Mouse (Mus musculus) neural tube, embryonic 11.5 days (tissue): ENCODE data around the gene Serpine2. TPM values are rescaled to one million over a fixed set of nuclear protein-coding genes. Genes with fewer than 3 reads are reported as not detected.

ENCODE experiments used
- ATAC-seq: fragments of 200-750 bp; cut with Nextera tagmentation; 2 replicates; pipeline ENCODE4 v1.8.0; 2017; ENCODE audit warnings: moderate number of reproducible peaks, mild to moderate bottlenecking, moderate TSS enrichment, moderate library complexity; ENCODE audit not compliant: insufficient read depth, low FRiP score, low TSS enrichment
- DNase-seq: peaks from one replicate; pipeline ENCODE4 v3.0.0-alpha.2; 2015; ENCODE audit warnings: low spot score
- H3K27ac ChIP-seq: fragments of 300-500 bp; sonication (generic); 2 replicates; pipeline ENCODE4 v1.5.1; 2014; ENCODE audit warnings: low read depth, mild to moderate bottlenecking, low read length
- H3K27me3 ChIP-seq: fragments of 300-500 bp; sonication (generic); 2 replicates; pipeline ENCODE4 v1.6.1; 2014; ENCODE audit warnings: mild to moderate bottlenecking, low read length, mixed read lengths; ENCODE audit not compliant: control insufficient read depth, insufficient read depth
- H3K36me3 ChIP-seq: fragments of 300-500 bp; sonication (generic); 2 replicates; pipeline ENCODE4 v1.6.1; 2014; ENCODE audit warnings: mild to moderate bottlenecking, low read length, moderate library complexity, mixed read lengths; ENCODE audit not compliant: control insufficient read depth, insufficient read depth
- H3K4me1 ChIP-seq: fragments of 300-500 bp; sonication (generic); 2 replicates; pipeline ENCODE4 v1.6.1; 2014; ENCODE audit warnings: low read length, mixed read lengths; ENCODE audit not compliant: control insufficient read depth, insufficient read depth
- H3K4me2 ChIP-seq: fragments of 300-500 bp; sonication (generic); 2 replicates; pipeline ENCODE4 v1.6.1; 2014; ENCODE audit warnings: low read depth, mild to moderate bottlenecking, moderate library complexity
- H3K4me3 ChIP-seq: fragments of 300-500 bp; sonication (generic); 2 replicates; pipeline ENCODE4 v1.5.1; 2014; ENCODE audit warnings: low read depth, low read length
- H3K9ac ChIP-seq: fragments of 300-500 bp; sonication (generic); 2 replicates; pipeline ENCODE4 v1.6.1; 2014; ENCODE audit warnings: mild to moderate bottlenecking, low read length
- H3K9me3 ChIP-seq: fragments of 300-500 bp; sonication (generic); 2 replicates; pipeline ENCODE4 v1.6.1; 2016; ENCODE audit warnings: low read length; ENCODE audit not compliant: control insufficient read depth
- WGBS: fragments of 180-500 bp; shearing (Covaris S2); extraction: QIAGEN DNeasy Blood & Tissue Kit; methylation state at CpG from one replicate; pipeline ENCODE4 v1.1.7; 2014; 5-methylcytosine and 5-hydroxymethylcytosine counted together
- polyA plus RNA-seq: library from polyadenylated mRNA; unstranded; fragments of >200 nt; fragmentation: Nextera tagmentation; extraction: Ambion mirVana; gene quantifications from 2 replicates; pipeline ENCODE4 v1.2.1, GENCODE M21; 2014

The Serpine2 gene
- polyA plus RNA-seq, 1 experiment from 2014 or later: 116 TPM

DNA sequence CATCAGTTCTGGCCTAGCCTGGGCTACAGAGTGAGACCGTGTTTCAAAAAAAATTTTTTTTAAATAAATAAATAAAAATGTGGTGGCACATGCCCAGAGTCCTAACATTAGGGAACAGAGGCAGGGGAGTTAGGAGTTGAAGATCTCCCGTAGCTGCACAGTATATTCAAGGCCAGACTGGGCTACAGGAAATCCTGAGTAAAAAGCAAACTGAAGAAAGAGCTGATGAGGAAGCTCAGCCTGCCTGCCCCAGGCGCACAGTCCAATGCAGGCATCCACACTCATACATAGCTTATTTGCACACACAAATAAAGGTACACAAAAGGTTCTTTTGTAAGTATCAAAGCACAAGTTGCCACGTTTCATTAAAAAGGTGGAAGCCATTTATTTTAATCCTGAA, 103.4 kb downstream of the Serpine2 start:
- Histone ChIP-seq H3K9me3 (no peaks in the 10 kb centered on the region), H3K27me3 (no peaks in the 10 kb centered on the region), H3K36me3 (no peaks in the 10 kb centered on the region), H3K4me3 (no peak overlapping the region), H3K4me2 (no peak overlapping the region), H3K27ac (no peak overlapping the region), H3K9ac (no peak overlapping the region), H3K4me1 (peaks cover 5% of the 10 kb centered on the region; the same call in 1 of the 2 replicates)
- no peak for ATAC-seq
- whole genome bisulfite sequencing: 81% methylated on average over 4 of the region's 4 CpGs
- no peak for DNase-seq

DNA sequence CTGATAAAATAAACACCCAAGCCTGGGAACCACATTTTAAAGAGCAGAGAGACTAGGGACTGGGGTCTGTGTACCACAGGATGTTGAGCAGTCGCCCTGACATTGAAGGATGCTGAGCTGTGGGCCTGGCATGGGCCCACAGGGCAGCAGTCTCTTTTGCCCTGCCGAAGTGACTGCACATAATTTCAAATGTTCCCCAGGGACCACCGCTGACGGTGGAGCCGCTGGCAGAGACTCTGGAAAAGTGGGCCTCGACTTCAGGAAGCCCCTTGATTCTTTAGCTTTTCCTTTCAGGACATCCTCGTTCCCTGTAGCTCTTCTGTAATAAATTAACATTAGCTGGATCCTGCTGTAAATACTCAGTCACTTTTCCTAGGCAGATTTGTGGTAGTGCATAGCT, 103.8 kb downstream of the Serpine2 start:
- Histone ChIP-seq H3K9ac (no peak overlapping the region; the same call in 1 of the 2 replicates), H3K9me3 (no peaks in the 10 kb centered on the region), H3K4me1 (peaks cover 5% of the 10 kb centered on the region; the same call in 1 of the 2 replicates), H3K27me3 (no peaks in the 10 kb centered on the region), H3K4me2 (no peak overlapping the region), H3K4me3 (no peak overlapping the region), H3K36me3 (no peaks in the 10 kb centered on the region), H3K27ac (no peak overlapping the region)
- DNase-seq: no peak
- no peak for ATAC-seq
- 69% methylated on average over 7 of the region's 7 CpGs for WGBS

DNA sequence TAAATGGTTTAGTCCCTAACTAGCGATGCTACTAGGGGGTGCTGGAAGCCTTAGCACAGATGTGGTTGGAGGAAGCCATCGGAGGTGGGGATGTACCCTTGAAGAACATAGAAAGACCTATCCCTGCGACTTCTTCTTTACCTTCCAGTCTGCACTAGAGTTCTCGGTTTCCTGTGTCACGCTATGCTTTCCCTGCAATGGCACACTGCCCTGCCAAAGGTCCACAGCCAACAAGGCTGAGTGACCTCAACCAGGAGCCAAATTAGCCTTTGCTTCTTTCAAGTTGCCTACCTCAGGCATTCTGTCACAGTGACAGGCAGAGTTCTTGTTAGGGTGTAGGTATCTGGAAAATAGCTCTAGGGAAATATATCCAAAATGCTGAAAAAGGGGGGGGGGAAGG, 104.6 kb downstream of the Serpine2 start:
- 93% methylated on average over 5 of the region's 5 CpGs for WGBS
- ATAC-seq: no peak

DNA sequence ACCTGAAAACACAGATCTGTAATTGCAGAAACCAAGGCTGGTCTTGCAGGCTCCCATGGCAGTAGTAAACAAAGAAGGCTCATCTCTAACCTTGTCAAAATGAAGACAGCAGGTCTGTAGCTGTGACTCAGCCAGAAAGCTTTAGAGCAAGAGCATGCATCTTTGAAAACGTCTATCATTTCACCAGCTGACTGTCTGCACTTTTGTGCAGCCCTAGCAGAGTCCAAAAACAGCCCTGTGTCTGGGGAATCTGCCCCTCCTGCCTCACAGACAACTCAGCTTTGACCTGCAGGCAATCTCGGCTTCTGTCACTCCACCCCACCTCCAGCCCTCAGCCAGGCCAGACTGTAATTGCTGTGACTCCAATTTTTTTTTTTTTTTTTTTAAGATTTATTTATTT, 105.6 kb downstream of the Serpine2 start:
- 76% methylated on average over 2 of the region's 2 CpGs for WGBS
- no peak for ATAC-seq

More for the DNA sequence above, 104.6 kb downstream of the Serpine2 start:
- H3K9me3 ChIP-seq: no peaks in the 10 kb centered on the region
- H3K9ac ChIP-seq: no peak overlapping the region
- no peaks in the 10 kb centered on the region for H3K36me3 ChIP-seq
- peaks cover 5% of the 10 kb centered on the region; the same call in 1 of the 2 replicates for H3K4me1 ChIP-seq
- no peaks in the 10 kb centered on the region for H3K27me3 ChIP-seq
- H3K27ac ChIP-seq: no peak overlapping the region
- DNase-seq: no peak
- H3K4me3 ChIP-seq: no peak overlapping the region
- H3K4me2 ChIP-seq: no peak overlapping the region

DNA sequence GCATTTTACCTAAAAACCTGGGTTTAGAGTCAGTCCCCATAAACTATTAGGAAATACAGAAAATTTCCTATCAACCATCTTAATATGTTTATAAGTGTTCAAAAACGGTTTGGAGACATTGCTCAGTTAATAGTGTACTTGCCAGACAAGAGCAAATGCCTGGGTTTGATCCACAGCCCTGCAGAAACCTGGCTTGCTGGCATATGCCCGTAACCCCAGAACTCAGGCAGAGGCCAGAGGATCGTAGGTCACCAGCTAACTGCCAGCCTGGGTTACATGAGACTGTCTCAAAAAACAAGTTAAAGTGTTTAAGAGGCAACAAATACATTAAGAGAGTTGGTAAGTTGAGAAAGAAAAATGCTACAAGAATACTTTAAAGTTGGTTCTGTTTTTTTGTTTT, 106.0 kb downstream of the Serpine2 start:
- WGBS: 89% methylated on average over 3 of the region's 3 CpGs
- no peak overlapping the region for H3K4me2 ChIP-seq
- H3K27me3 ChIP-seq: no peaks in the 10 kb centered on the region
- DNase-seq: no peak
- H3K9ac ChIP-seq: no peak overlapping the region
- no peak overlapping the region for H3K4me3 ChIP-seq
- ATAC-seq: no peak
- H3K36me3 ChIP-seq: no peaks in the 10 kb centered on the region
- H3K9me3 ChIP-seq: no peaks in the 10 kb centered on the region
- H3K27ac ChIP-seq: no peak overlapping the region
- H3K4me1 ChIP-seq: 0 out of 2 replicates have a peak, but pooled peaks cover 3% of the 10 kb centered on the region

More for the DNA sequence above, 105.6 kb downstream of the Serpine2 start:
- no peak for DNase-seq
- H3K4me1 ChIP-seq: peaks cover 5% of the 10 kb centered on the region; the same call in 1 of the 2 replicates
- no peaks in the 10 kb centered on the region for H3K36me3 ChIP-seq
- no peak overlapping the region for H3K9ac ChIP-seq
- H3K27ac ChIP-seq: no peak overlapping the region
- H3K27me3 ChIP-seq: no peaks in the 10 kb centered on the region
- H3K4me2 ChIP-seq: no peak overlapping the region
- no peaks in the 10 kb centered on the region for H3K9me3 ChIP-seq
- H3K4me3 ChIP-seq: no peak overlapping the region

DNA sequence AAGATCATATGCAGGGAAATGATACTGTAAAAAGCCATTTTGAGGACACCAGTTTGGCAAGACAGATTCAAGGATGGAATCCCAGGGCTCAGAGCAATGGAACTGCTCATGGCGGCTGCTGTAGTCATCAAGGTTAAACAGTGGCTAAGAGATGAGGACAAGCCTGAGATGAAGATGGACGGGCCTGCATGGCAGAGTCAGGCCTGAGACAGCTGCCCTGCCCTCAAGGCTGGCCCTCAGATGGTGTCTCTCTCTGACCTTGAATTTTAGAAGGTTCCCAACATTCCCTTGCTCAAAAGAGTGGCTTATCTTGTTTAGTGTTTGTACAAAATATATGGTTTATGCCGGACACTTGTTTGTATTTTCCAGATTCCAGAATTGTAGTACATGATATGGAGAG, 107.5 kb downstream of the Serpine2 start:
- ATAC-seq: no peak
- Histone ChIP-seq H3K4me1 (no peaks in the 10 kb centered on the region), H3K9me3 (no peaks in the 10 kb centered on the region), H3K4me2 (no peak overlapping the region), H3K4me3 (no peak overlapping the region), H3K27ac (no peak overlapping the region), H3K9ac (no peak overlapping the region), H3K36me3 (no peaks in the 10 kb centered on the region), H3K27me3 (no peaks in the 10 kb centered on the region)
- DNase-seq: no peak
- 86% methylated on average over 3 of the region's 3 CpGs for WGBS

DNA sequence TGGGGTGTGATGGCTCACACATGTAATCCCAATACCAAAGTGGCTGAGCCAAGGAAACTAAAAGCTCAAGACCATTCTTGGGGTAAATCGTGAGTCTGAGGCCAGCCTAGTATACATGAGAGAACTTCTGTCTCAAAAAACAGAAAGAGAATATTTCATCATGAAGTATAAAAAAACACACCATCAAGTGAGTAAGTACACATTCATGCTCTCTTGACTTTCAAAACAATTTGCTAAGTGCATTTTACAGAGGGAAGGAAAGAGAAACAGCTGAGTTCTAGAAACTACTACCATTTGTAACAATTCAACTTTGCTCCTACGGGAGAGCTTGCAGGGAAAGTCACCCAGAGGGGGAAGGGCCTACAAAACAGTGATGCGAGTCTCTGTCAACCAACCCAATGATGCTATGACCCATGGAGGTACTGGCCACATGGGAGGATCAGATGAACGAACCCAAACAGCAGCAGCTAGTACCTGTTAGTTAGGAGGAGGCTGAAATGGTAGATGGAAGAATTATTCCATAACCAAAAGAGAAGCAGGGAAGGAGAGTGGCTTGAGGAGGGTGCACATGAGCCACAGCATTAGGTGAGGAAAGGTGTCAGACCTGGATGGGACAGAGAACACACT, 108.2 kb downstream of the Serpine2 start:
- no peak for DNase-seq
- whole genome bisulfite sequencing: 84% methylated on average over 4 of the region's 4 CpGs
- no peaks in the 10 kb centered on the region for H3K27me3 ChIP-seq
- H3K4me1 ChIP-seq: no peaks in the 10 kb centered on the region
- H3K36me3 ChIP-seq: no peaks in the 10 kb centered on the region
- no peak overlapping the region for H3K9ac ChIP-seq
- no peak overlapping the region for H3K4me2 ChIP-seq
- ATAC-seq: no peak
- H3K4me3 ChIP-seq: no peak overlapping the region
- H3K9me3 ChIP-seq: no peaks in the 10 kb centered on the region
- no peak overlapping the region for H3K27ac ChIP-seq

DNA sequence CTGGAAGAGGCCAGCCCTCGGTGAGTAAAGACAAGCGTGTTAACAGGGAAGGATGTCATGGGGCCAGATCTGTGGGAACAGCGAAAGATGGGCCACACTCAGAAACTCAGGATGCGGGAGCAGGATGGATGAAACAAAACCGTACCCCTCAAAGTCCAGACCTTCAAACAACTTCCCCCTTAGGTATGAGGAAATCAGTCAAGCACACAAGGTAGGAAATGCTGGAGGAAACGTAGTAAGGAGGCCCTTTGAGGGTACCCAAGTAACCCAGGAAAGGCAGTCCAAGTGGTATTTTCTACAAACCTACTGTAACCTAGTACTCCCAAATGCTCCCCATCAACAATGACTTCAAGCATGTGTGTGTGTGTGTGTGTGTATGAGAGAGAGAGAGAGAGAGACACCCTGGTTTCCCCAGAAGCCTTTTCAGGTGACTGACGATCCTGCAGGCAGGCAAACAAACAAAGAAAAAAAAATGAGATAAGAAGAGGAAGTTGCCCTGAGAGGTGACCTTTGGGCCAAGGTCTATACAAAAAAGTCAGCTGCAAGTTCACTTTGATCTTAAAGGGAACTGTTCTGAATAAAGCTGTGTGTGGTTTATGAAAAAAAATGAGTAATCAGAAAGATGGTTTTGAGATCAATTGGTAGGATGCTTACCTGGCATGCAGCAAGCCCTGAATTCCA, 108.8 kb downstream of the Serpine2 start:
- Histone ChIP-seq H3K36me3 (no peaks in the 10 kb centered on the region), H3K27ac (no peak overlapping the region), H3K9ac (no peak overlapping the region), H3K9me3 (no peaks in the 10 kb centered on the region), H3K4me3 (no peak overlapping the region), H3K27me3 (no peaks in the 10 kb centered on the region), H3K4me1 (no peaks in the 10 kb centered on the region), H3K4me2 (no peak overlapping the region)
- no peak for ATAC-seq
- WGBS: 86% methylated on average over 7 of the region's 7 CpGs
- DNase-seq: no peak

DNA sequence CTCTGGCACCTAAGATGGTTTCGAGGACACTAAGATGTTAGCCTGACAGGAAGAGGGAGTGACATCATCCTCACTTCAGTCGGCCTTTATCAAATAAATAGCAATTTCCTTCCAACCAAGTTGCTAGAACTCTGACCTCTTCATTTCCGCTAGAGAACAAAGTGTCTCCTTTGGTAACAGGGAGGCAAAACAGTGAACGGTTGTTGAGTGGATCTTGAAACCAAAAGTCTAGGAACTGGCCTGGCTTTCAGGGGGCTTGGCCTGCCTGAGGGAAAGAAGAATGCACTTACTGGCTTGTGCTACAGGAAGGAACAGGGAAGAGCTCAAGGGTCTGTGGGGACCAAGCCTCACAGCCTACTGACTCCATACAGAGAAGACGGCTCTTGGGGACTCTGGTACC, 109.8 kb downstream of the Serpine2 start:
- no peaks in the 10 kb centered on the region for H3K27me3 ChIP-seq
- ATAC-seq (no peak), DNase-seq (no peak)
- no peaks in the 10 kb centered on the region for H3K4me1 ChIP-seq
- H3K4me3 ChIP-seq: no peak overlapping the region
- H3K9me3 ChIP-seq: no peaks in the 10 kb centered on the region
- no peak overlapping the region for H3K9ac ChIP-seq
- H3K36me3 ChIP-seq: no peaks in the 10 kb centered on the region
- no peak overlapping the region for H3K27ac ChIP-seq
- H3K4me2 ChIP-seq: no peak overlapping the region
- WGBS: 92% methylated on average over 5 of the region's 5 CpGs
